ENCODE assay signal across 8 mouse cellular contexts in the genomic region with DNA sequence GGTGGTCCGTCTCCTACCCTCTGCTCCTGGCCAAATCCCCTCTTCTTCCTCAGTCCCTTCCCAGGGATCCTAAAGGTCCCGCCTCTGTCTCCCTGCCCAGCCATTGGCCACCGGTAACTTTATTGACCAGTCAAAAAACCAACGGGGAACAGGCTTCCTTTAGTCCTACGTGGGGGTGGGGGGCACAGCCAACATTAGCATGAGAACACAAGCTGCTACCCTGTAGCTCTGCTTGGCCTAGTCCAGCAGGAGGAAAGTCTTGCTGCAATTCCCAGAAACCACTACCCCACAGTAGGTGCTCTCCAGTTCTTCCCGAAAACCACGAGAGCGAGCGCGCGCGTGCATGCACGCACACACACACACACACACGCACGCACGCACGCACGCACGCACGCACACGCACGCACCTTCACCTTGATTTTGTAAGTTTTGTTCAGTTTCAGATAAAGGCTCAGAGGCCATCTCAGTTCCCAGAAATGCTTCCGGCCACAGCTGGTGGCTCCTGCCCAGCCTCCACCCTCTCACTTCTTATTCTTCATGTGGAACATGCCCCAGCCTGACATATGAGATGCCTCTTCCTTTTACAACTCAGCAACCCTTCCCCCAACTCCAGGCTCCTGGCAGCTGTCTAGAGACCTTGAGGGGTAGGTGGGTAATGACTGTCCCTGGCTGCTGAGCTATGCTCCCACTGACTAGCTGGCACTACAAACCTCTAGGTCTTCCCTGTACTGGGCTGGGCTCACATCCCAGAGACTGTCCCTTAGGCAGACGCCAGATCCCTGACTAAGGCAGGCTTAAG. TPM values are rescaled to one million over a fixed set of nuclear protein-coding genes. Genes with fewer than 3 reads are reported as not detected.
DNase-seq lines count a peak whose midpoint lies in the region; ATAC-seq lines count a peak whose summit lies in the region.

No protein-coding gene starts in this region.

- peak; percentile 78 for DNase-seq in CD4-positive, CD25-positive, alpha-beta regulatory T cell, adult 2 months (ENCODE audit: low read depth, low spot score)
- DNase-seq in brain, embryonic 18.5 days (ENCODE audit: low read depth, low spot score): peak; percentile 75
- peak; percentile 82 to 84 for DNase-seq in kidney, postnatal 36 days
- DNase-seq in telencephalon, adult 2 months (ENCODE audit: low read depth, low spot score): peak; percentile 84

- H3K4me1 ChIP-seq in forebrain, embryonic 12.5 days: peaks cover 34% of the 10 kb centered on the region
- H3K4me1 ChIP-seq in heart, embryonic 16.5 days (ENCODE audit: control insufficient read depth, insufficient read depth, low read length): peaks cover 21% of the 10 kb centered on the region
- peaks cover 27% of the 10 kb centered on the region for H3K4me1 ChIP-seq in liver, embryonic 15.5 days (replicated peaks)
- peaks cover 37% of the 10 kb centered on the region for H3K4me1 ChIP-seq in neural tube, embryonic 12.5 days

- peak; percentile 93 for ATAC-seq in forebrain, embryonic 12.5 days (ENCODE audit: low FRiP score)
- ATAC-seq in heart, embryonic 16.5 days (replicated peaks; ENCODE audit: extremely low read depth, insufficient read depth, low FRiP score): peak; percentile 90
- peak; percentile 65 for ATAC-seq in liver, embryonic 15.5 days (ENCODE audit: insufficient read depth)
- ATAC-seq in neural tube, embryonic 12.5 days (ENCODE audit: low FRiP score, low read depth): peak; percentile 88

- H3K27ac ChIP-seq in forebrain, embryonic 12.5 days: peak overlapping the region; percentile 86
- peak overlapping the region; percentile 96 for H3K27ac ChIP-seq in heart, embryonic 16.5 days (ENCODE audit: low read length)
- H3K27ac ChIP-seq in liver, embryonic 15.5 days (replicated peaks): peak overlapping the region; percentile 63
- H3K27ac ChIP-seq in neural tube, embryonic 12.5 days: peak overlapping the region; percentile 82

- no peaks in the 10 kb centered on the region for H3K9me3 ChIP-seq in forebrain, embryonic 12.5 days
- H3K9me3 ChIP-seq in heart, embryonic 16.5 days (replicated peaks; ENCODE audit: control insufficient read depth, low read length): no peaks in the 10 kb centered on the region
- no peaks in the 10 kb centered on the region for H3K9me3 ChIP-seq in liver, embryonic 15.5 days (replicated peaks)
- H3K9me3 ChIP-seq in neural tube, embryonic 12.5 days: no peaks in the 10 kb centered on the region

- 4% methylated on average over 24 of the region's 24 CpGs for WGBS in forebrain, embryonic 12.5 days
- WGBS in heart, embryonic 16.5 days: under 1% methylated on average over 24 of the region's 24 CpGs
- WGBS in liver, embryonic 15.5 days (ENCODE audit: insufficient replicate concordance): 3% methylated on average over 24 of the region's 24 CpGs
- 1% methylated on average over 24 of the region's 24 CpGs for WGBS in neural tube, embryonic 12.5 days

- H3K9ac ChIP-seq in forebrain, embryonic 12.5 days: peak overlapping the region; percentile 26
- peak overlapping the region; percentile 78 for H3K9ac ChIP-seq in heart, embryonic 16.5 days (ENCODE audit: low read length)
- H3K9ac ChIP-seq in liver, embryonic 15.5 days: peak overlapping the region; percentile 27
- H3K9ac ChIP-seq in neural tube, embryonic 12.5 days: peak overlapping the region; percentile 58

- H3K27me3 ChIP-seq in forebrain, embryonic 12.5 days: peaks cover 32% of the 10 kb centered on the region
- peaks cover 19% of the 10 kb centered on the region for H3K27me3 ChIP-seq in heart, embryonic 16.5 days (ENCODE audit: control insufficient read depth, insufficient read depth, low read length)
- H3K27me3 ChIP-seq in liver, embryonic 15.5 days: peaks cover 28% of the 10 kb centered on the region
- H3K27me3 ChIP-seq in neural tube, embryonic 12.5 days (replicated peaks): peaks cover 24% of the 10 kb centered on the region

- peak overlapping the region; percentile 39 for H3K4me3 ChIP-seq in forebrain, embryonic 12.5 days (replicated peaks)
- peak overlapping the region; percentile 68 for H3K4me3 ChIP-seq in heart, embryonic 16.5 days (ENCODE audit: low read length)
- H3K4me3 ChIP-seq in liver, embryonic 15.5 days (replicated peaks): peak overlapping the region; percentile 52
- H3K4me3 ChIP-seq in neural tube, embryonic 12.5 days: peak overlapping the region; percentile 45

- H3K36me3 ChIP-seq in forebrain, embryonic 12.5 days (replicated peaks): peaks cover 7% of the 10 kb centered on the region; the same call in 1 of the 2 replicates
- H3K36me3 ChIP-seq in heart, embryonic 16.5 days (ENCODE audit: control insufficient read depth, insufficient read depth): peaks cover 4% of the 10 kb centered on the region
- H3K36me3 ChIP-seq in liver, embryonic 15.5 days (replicated peaks): 0 out of 2 replicates have a peak, but pooled peaks cover 6% of the 10 kb centered on the region
- peaks cover 15% of the 10 kb centered on the region; the same call in 1 of the 2 replicates for H3K36me3 ChIP-seq in neural tube, embryonic 12.5 days

- H3K4me2 ChIP-seq in forebrain, embryonic 12.5 days: peak overlapping the region; percentile 64
- H3K4me2 ChIP-seq in heart, embryonic 16.5 days (ENCODE audit: low read depth, low read length): peak overlapping the region; percentile 70
- peak overlapping the region; percentile 66 for H3K4me2 ChIP-seq in liver, embryonic 15.5 days
- H3K4me2 ChIP-seq in neural tube, embryonic 12.5 days (replicated peaks): peak overlapping the region; percentile 72

RNA-seq across cellular contexts. Expression of a gene that starts 5.8 kb away (rescaled TPM):
- 1.3 and 1.4 TPM in 2 replicates for polyA plus RNA-seq in forebrain, embryonic 12.5 days (2016; fragmentation: Nextera tagmentation; extraction: Ambion mirVana)
- polyA plus RNA-seq in heart, embryonic 16.5 days (2015; fragmentation: Nextera tagmentation; extraction: Ambion mirVana): 2.3 and 2.6 TPM in 2 replicates
- 0.66 and 0.73 TPM in 2 replicates for polyA plus RNA-seq in liver, embryonic 15.5 days (2015; fragmentation: Nextera tagmentation; extraction: Ambion mirVana)
- polyA plus RNA-seq in neural tube, embryonic 12.5 days (2016; fragmentation: Nextera tagmentation; extraction: Ambion mirVana): 1.6 and 2.0 TPM in 2 replicates

RNA-seq across cellular contexts. Expression of a gene that starts 18.1 kb away (rescaled TPM):
- 0.70 and 1.2 TPM in 2 replicates for polyA plus RNA-seq in forebrain, embryonic 12.5 days (2016; fragmentation: Nextera tagmentation; extraction: Ambion mirVana)
- 0.95 and 1.5 TPM in 2 replicates for polyA plus RNA-seq in heart, embryonic 16.5 days (2015; fragmentation: Nextera tagmentation; extraction: Ambion mirVana)
- polyA plus RNA-seq in liver, embryonic 15.5 days (2015; fragmentation: Nextera tagmentation; extraction: Ambion mirVana): 0.23 and 0.51 TPM in 2 replicates
- 0.52 and 0.81 TPM in 2 replicates for polyA plus RNA-seq in neural tube, embryonic 12.5 days (2016; fragmentation: Nextera tagmentation; extraction: Ambion mirVana)

RNA-seq across cellular contexts. Expression of a gene that starts 27.4 kb away (rescaled TPM):
- 0.22 and 0.37 TPM in 2 replicates for polyA plus RNA-seq in forebrain, embryonic 12.5 days (2016; fragmentation: Nextera tagmentation; extraction: Ambion mirVana)
- polyA plus RNA-seq in heart, embryonic 16.5 days (2015; fragmentation: Nextera tagmentation; extraction: Ambion mirVana): 0.33 and 0.37 TPM in 2 replicates
- 0.22 and 0.58 TPM in 2 replicates for polyA plus RNA-seq in liver, embryonic 15.5 days (2015; fragmentation: Nextera tagmentation; extraction: Ambion mirVana)
- 0.20 TPM in 1 of 2 replicates, not detected in the other for polyA plus RNA-seq in neural tube, embryonic 12.5 days (2016; fragmentation: Nextera tagmentation; extraction: Ambion mirVana)

RNA-seq across cellular contexts. Expression of a gene that starts 39.1 kb away (rescaled TPM):
- polyA plus RNA-seq in forebrain, embryonic 12.5 days (2016; fragmentation: Nextera tagmentation; extraction: Ambion mirVana): 115 and 117 TPM in 2 replicates
- 122 and 128 TPM in 2 replicates for polyA plus RNA-seq in heart, embryonic 16.5 days (2015; fragmentation: Nextera tagmentation; extraction: Ambion mirVana)
- polyA plus RNA-seq in liver, embryonic 15.5 days (2015; fragmentation: Nextera tagmentation; extraction: Ambion mirVana): 77.0 and 81.4 TPM in 2 replicates
- 129 and 133 TPM in 2 replicates for polyA plus RNA-seq in neural tube, embryonic 12.5 days (2016; fragmentation: Nextera tagmentation; extraction: Ambion mirVana)

RNA-seq across cellular contexts. Expression of a gene that starts 39.3 kb away (rescaled TPM):
- polyA plus RNA-seq in forebrain, embryonic 12.5 days (2016; fragmentation: Nextera tagmentation; extraction: Ambion mirVana): 16.4 and 18.6 TPM in 2 replicates
- polyA plus RNA-seq in heart, embryonic 16.5 days (2015; fragmentation: Nextera tagmentation; extraction: Ambion mirVana): 8.6 and 9.1 TPM in 2 replicates
- 4.4 and 4.6 TPM in 2 replicates for polyA plus RNA-seq in liver, embryonic 15.5 days (2015; fragmentation: Nextera tagmentation; extraction: Ambion mirVana)
- 20.2 and 20.6 TPM in 2 replicates for polyA plus RNA-seq in neural tube, embryonic 12.5 days (2016; fragmentation: Nextera tagmentation; extraction: Ambion mirVana)

Comparison
In these comparisons a context has a peak if more than half of its experiments do, and no peak if none do; other contexts are left out.
1. Peak in every context shown above with its lines: DNase-seq, ATAC-seq, H3K4me3 ChIP-seq and H3K27ac ChIP-seq.
2. H3K9ac ChIP-seq: peak in every context shown above with its lines; median percentile 78 in heart, embryonic 16.5 days; 58 in neural tube, embryonic 12.5 days; 27 in liver, embryonic 15.5 days; 26 in forebrain, embryonic 12.5 days.